Mouse (Mus musculus) intestine, embryonic 14.5 days (tissue): ENCODE data around the gene Rps6kc1. TPM values are rescaled to one million over a fixed set of nuclear protein-coding genes. Genes with fewer than 3 reads are reported as not detected.
"Not testable (repeated sequence)": the region's sequence is repeated elsewhere in the genome, so short reads cannot be mapped to it uniquely, and the experiment has no call there.

Experiments used
- ATAC-seq: fragments of 200-750 bp; cut with Nextera tagmentation; replicated peaks from 2 replicates; pipeline ENCODE4 v1.8.0; 2017; ENCODE audit warnings: low read depth, moderate number of reproducible peaks, moderate TSS enrichment, moderate library complexity; ENCODE audit not compliant: low FRiP score, low TSS enrichment
- DNase-seq: peaks from one replicate; pipeline ENCODE4 v3.0.0-alpha.2; 2018; ENCODE audit warnings: low spot score
- H3K27ac ChIP-seq: fragments of 300-500 bp; sonication (generic); 2 replicates; pipeline ENCODE4 v1.5.1; 2014; ENCODE audit warnings: low read depth, mild to moderate bottlenecking, control low read depth
- H3K27me3 ChIP-seq: fragments of 300-500 bp; sonication (generic); replicated peaks from 2 replicates; pipeline ENCODE4 v1.6.1; 2014; ENCODE audit warnings: low read length, control low read depth; ENCODE audit not compliant: control insufficient read depth, insufficient read depth
- H3K36me3 ChIP-seq: fragments of 300-500 bp; sonication (generic); 2 replicates; pipeline ENCODE4 v1.6.1; 2014; ENCODE audit warnings: low read length, control low read depth; ENCODE audit not compliant: control insufficient read depth, insufficient read depth
- H3K4me1 ChIP-seq: fragments of 300-500 bp; sonication (generic); replicated peaks from 2 replicates; pipeline ENCODE4 v1.6.1; 2014; ENCODE audit warnings: low read length, control low read depth, mixed read lengths; ENCODE audit not compliant: control insufficient read depth, insufficient read depth
- H3K4me2 ChIP-seq: fragments of 300-500 bp; sonication (generic); 2 replicates; pipeline ENCODE4 v1.6.1; 2014; ENCODE audit warnings: low read length
- H3K4me3 ChIP-seq: fragments of 300-500 bp; sonication (generic); 2 replicates; pipeline ENCODE4 v1.5.1; 2014; ENCODE audit warnings: low read depth, low read length, control low read depth, mixed read lengths
- H3K9ac ChIP-seq: fragments of 300-500 bp; sonication (generic); 2 replicates; pipeline ENCODE4 v1.6.1; 2014; ENCODE audit warnings: mild to moderate bottlenecking, low read length
- H3K9me3 ChIP-seq: fragments of 300-500 bp; sonication (generic); 2 replicates; pipeline ENCODE4 v1.6.1; 2016; ENCODE audit warnings: low read length, control low read depth; ENCODE audit not compliant: control insufficient read depth
- WGBS: fragments of 180-500 bp; shearing (Covaris S2); extraction: QIAGEN DNeasy Blood & Tissue Kit; methylation state at CpG from one replicate; pipeline ENCODE4 v1.1.7; 2014; 5-methylcytosine and 5-hydroxymethylcytosine counted together
- polyA plus RNA-seq: library from polyadenylated mRNA; unstranded; fragments of >200 nt; fragmentation: Nextera tagmentation; extraction: Ambion mirVana; gene quantifications from 2 replicates; pipeline ENCODE4 v1.2.1, GENCODE M21; 2014

Rps6kc1 gene
- polyA plus RNA-seq, 1 experiment from 2014 or later: 14.5 TPM

DNA sequence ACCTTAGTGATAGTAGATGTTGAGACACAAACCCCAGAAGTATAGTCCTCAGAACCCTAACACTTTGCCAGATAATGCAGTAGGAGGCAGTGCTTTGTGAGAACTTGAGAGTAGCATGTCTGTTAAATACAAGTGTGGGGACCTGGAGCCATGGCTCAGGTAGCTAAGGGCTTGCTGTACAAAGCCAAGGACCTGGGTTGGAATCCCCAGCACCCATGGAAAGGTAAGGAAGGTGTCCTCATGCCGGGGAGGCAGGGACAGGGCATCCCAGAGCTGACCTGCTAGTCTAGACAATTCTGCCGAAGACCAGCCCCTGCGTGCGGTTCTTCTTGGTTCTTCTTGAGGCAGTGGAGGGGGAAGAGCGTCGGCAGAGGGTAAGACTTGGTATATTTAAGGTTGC, 18.6 kb upstream of the Rps6kc1 start:
- peak overlapping the region; percentile 30; the same call in 1 of the 2 replicates for H3K9ac ChIP-seq

DNA sequence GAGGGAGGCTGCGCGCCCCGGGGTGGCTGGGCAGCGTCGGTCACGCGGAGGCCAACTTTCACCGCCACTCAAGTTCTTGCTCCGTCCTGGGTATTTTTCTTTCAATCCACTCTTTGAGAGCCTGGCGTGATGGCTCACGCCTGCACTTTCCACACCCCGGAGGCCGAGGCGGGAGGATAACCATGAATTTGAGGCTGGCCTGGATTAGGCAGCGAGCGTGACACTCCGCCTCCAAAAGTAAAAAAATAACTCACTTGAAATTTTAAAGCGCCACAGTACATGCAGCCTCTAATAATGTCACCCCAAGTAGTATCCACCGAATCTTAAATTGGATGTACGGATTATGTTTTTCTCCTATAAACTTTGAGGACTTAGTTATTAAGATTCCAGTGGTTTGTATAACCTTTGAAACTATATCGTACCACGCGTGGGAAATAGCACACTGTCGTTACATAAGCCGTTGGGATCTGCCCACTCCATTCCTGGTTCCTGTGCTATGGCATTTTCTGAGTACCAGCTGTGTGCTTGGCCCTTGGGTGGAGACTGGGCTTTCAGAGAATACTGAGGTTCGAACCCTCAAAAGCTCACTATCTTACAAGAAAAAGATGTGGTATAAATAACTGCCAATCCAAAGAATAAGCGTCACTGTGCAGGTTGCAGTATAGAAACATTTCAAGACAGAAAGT, 17.6 kb upstream of the Rps6kc1 start:
- H3K27me3 ChIP-seq: no peaks in the 10 kb centered on the region
- H3K36me3 ChIP-seq: peaks cover 11% of the 10 kb centered on the region
- peak overlapping the region; percentile 88 for H3K9ac ChIP-seq
- peak overlapping the region; percentile 70 for H3K4me2 ChIP-seq
- H3K4me1 ChIP-seq: peaks cover 21% of the 10 kb centered on the region
- WGBS: 5% methylated on average over 27 of the region's 27 CpGs
- H3K27ac ChIP-seq: peak overlapping the region; percentile 98
- DNase-seq: peak; percentile 81
- H3K9me3 ChIP-seq: no peaks in the 10 kb centered on the region
- no peak; the same call in 1 of the 2 replicates for ATAC-seq
- peak overlapping the region; percentile 74 for H3K4me3 ChIP-seq

More for the DNA sequence above, 18.6 kb upstream of the Rps6kc1 start:
- no peak for ATAC-seq
- no peaks in the 10 kb centered on the region for H3K27me3 ChIP-seq
- H3K4me1 ChIP-seq: peaks cover 21% of the 10 kb centered on the region
- H3K9me3 ChIP-seq: no peaks in the 10 kb centered on the region
- H3K27ac ChIP-seq: peak overlapping the region; percentile 64
- peaks cover 21% of the 10 kb centered on the region for H3K36me3 ChIP-seq
- no peak for DNase-seq
- peak overlapping the region; percentile 74; the same call in 1 of the 2 replicates for H3K4me3 ChIP-seq
- 34% methylated on average over 6 of the region's 6 CpGs for WGBS
- H3K4me2 ChIP-seq: peak overlapping the region; percentile 70

DNA sequence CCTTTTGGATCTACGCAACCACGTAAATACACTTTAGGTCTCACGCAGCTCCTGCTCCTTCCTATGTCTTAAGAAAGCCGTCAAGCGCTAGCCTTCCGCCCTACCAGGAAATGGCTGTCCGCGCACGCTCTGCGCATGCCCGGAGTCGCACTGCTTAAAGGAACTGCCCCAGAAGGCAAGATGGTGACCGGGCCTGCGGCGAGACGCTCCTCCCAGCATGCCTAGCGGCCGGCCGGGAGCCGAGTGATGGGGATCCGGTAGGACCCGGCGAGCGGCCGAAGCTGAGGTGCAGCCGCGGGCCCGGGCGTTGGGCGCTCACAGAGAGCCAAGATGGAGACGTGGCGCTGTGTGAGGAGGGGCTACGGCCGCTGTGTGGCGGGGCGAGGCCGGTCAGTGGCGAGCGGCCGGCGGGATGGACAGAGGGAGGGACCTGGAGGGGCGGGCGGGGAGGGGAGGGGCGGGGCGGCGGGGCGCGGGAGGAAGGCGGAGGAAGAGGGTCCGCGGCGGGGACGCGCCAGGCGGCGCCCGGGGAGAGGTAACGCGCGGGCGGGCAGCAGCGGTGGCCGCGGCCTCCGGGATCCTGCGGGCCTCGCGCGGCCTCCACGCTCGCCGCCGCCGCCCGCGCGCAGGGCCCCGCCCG, 16.9 kb upstream of the Rps6kc1 start:
- ATAC-seq: peak; percentile 96
- no peaks in the 10 kb centered on the region for H3K27me3 ChIP-seq
- H3K27ac ChIP-seq: peak overlapping the region; percentile 98
- no peaks in the 10 kb centered on the region for H3K9me3 ChIP-seq
- peak overlapping the region; percentile 85 for H3K4me2 ChIP-seq
- H3K4me1 ChIP-seq: peaks cover 21% of the 10 kb centered on the region
- WGBS: under 1% methylated on average over 37 of the region's 79 CpGs
- peak overlapping the region; percentile 88 for H3K9ac ChIP-seq
- DNase-seq: peak; percentile 98
- peak overlapping the region; percentile 74 for H3K4me3 ChIP-seq
- H3K36me3 ChIP-seq: 0 out of 2 replicates have a peak, but pooled peaks cover 5% of the 10 kb centered on the region

GRCm38 (mm10) chr1:190927751-190928369, 16.3 kb upstream of the Rps6kc1 start:
- 13% methylated on average over 16 of the region's 16 CpGs for WGBS
- DNase-seq: no peak
- Histone ChIP-seq H3K4me3 (peak overlapping the region; percentile 74), H3K27me3 (no peaks in the 10 kb centered on the region), H3K9ac (peak overlapping the region; percentile 88), H3K4me1 (peaks cover 21% of the 10 kb centered on the region), H3K9me3 (no peaks in the 10 kb centered on the region), H3K4me2 (peak overlapping the region; percentile 85), H3K27ac (peak overlapping the region; percentile 98), H3K36me3 (0 out of 2 replicates have a peak, but pooled peaks cover under 1% of the 10 kb centered on the region)
- peak; percentile 7 for ATAC-seq

DNA sequence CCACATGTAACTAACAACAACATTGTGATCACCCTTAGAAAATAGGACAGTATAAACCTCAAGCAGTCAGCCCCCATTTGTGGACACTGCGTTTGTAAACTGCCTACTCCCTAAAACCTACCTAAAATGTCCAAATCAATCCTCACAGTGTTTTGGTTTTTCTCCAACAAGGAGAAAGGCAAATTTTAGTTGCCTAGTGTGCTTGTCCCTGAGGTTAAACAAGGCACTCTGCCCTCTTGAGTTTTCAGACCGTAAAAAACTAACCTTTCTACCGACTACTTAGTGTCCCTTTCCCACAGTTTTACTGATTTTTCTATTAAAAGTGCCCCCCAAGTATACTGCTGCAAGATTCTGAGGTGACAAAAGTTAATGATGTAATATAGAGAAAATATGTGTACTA, 15.7 kb upstream of the Rps6kc1 start:
- Histone ChIP-seq H3K4me3 (peak overlapping the region; percentile 74), H3K36me3 (no peaks in the 10 kb centered on the region), H3K4me2 (peak overlapping the region; percentile 85), H3K9me3 (no peaks in the 10 kb centered on the region), H3K4me1 (peaks cover 21% of the 10 kb centered on the region), H3K27ac (no peak overlapping the region), H3K9ac (no peak overlapping the region; the same call in 1 of the 2 replicates), H3K27me3 (no peaks in the 10 kb centered on the region)
- WGBS: 86% methylated on average over 3 of the region's 3 CpGs
- DNase-seq (no peak), ATAC-seq (no peak)

DNA sequence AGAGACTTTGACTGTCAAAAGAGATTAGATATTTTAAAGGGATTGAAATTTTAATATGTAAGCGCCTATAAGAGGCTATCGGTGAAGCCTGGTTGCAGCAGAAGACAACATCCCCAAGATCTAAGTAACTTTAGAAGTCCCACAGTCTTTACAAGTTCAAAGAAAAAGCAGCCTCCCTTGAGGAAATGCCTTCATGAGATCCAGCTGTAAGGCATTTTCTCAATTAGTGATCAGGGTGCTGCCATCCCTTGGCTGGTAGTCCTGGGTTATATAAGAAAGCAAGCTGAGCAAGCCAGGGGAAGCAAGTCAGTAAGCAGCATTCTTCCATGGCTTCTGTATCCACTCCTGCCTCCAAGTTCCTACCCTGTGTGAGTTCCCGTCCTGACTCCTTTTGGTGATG, 13.2 kb upstream of the Rps6kc1 start, which contains the start of gene Angel2:
Gene Angel2 (plus strand): TSS at position 301 of the 400 bp plus-strand sequence.
- ATAC-seq, H3K4me2 ChIP-seq, H3K27ac ChIP-seq, H3K9me3 ChIP-seq, H3K27me3 ChIP-seq, H3K9ac ChIP-seq, H3K36me3 ChIP-seq, H3K4me3 ChIP-seq, DNase-seq: not testable (repeated sequence)
- H3K4me1 ChIP-seq: peaks cover 12% of the 10 kb centered on the region; the same call in 1 of the 2 replicates
- 88% methylated on average over 3 of the region's 3 CpGs for WGBS

- 60% methylated on average over 8 of the region's 8 CpGs for WGBS
- H3K9me3 ChIP-seq: no peaks in the 10 kb centered on the region
- no peaks in the 10 kb centered on the region for H3K4me1 ChIP-seq
- no peak for DNase-seq
- no peaks in the 10 kb centered on the region for H3K36me3 ChIP-seq
- no peak overlapping the region for H3K27ac ChIP-seq
- no peaks in the 10 kb centered on the region for H3K27me3 ChIP-seq
- 0 out of 2 replicates have a peak, but pooled peaks have one; percentile 32 for ATAC-seq
- H3K4me2 ChIP-seq: no peak overlapping the region
- no peak overlapping the region for H3K4me3 ChIP-seq
- H3K9ac ChIP-seq: no peak overlapping the region
These were observed 8.3 kb upstream of the Rps6kc1 start for GRCm38 (mm10) chr1:190919725-190920469.

DNA sequence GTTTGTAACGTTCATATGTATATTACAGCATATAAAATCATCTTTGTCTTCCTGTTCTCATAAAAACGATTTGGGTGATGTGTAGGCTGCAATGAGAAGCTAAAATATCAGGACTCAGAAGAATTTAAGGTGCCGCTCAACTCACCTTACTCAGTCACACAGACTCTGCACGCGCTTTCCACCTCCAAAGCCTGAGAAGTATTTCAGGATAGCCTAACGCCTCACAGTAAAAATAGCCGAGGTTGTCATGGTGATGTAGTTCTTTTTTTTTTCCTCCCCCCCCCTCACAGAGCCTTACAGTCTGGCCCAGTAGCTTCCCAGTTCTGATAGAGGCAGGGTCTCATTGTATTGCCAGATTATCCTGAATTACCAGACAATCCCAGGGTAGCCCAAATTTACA, 7.4 kb upstream of the Rps6kc1 start:
- H3K4me2 ChIP-seq: no peak overlapping the region
- H3K4me1 ChIP-seq: no peaks in the 10 kb centered on the region
- H3K9me3 ChIP-seq: no peaks in the 10 kb centered on the region
- no peak overlapping the region for H3K4me3 ChIP-seq
- H3K27me3 ChIP-seq: no peaks in the 10 kb centered on the region
- ATAC-seq: no peak
- 61% methylated on average over 7 of the region's 7 CpGs for WGBS
- H3K9ac ChIP-seq: no peak overlapping the region
- no peaks in the 10 kb centered on the region for H3K36me3 ChIP-seq
- DNase-seq: no peak
- no peak overlapping the region for H3K27ac ChIP-seq
